Mouse (Mus musculus) cerebral cortex, adult 2 months (tissue): Measurements from ENCODE around the gene Gtf3c5.

Experiments used
- WGBS: fragments of 180-500 bp; shearing (Covaris S2); methylation state at CpG from one replicate; pipeline ENCODE4 v1.1.7; 2018; 5-methylcytosine and 5-hydroxymethylcytosine counted together

Gene Gtf3c5

DNA sequence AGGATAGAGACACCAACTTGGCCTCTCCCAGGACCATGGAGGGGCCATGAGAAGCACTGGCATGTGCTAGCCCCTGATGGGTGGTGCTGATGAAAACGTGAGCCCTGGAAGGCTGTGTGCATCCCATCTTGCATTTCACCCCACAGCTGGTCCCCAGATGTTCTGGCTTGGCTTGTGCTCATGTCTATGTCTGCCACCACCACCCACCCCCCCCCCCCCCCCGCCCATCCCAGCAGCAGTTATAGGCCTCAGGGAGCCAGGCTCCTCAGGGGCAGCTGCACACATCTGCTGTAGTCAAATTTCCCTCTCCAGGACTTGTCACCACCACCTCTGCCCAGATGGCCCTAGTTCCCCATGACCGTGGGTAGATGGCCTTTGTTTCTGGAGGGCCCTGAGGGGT lies 13.6 kb downstream of the Gtf3c5 start:
- 76% methylated on average over 3 of the region's 3 CpGs for WGBS

DNA sequence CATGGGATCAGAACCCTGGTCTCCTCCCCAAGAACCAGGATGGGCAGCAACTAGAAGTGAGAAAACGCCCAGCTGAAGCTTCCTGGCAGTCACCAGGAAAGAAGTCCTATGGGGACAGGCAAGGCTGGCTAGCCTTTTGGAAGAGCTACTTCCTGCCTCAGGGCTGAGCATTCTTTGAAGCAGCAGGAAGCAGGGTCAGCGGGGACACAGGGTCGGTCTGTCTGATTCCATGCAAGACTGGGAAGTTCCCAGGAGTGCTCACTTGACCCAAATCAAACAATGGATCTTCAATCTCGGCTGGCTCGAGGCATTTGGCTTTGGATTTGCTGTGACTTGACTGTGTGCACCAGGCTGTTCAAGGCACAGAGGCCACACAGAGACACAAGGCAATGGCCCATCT lies 17.0 kb downstream of the Gtf3c5 start:
- 50% methylated on average over 5 of the region's 5 CpGs for WGBS

DNA sequence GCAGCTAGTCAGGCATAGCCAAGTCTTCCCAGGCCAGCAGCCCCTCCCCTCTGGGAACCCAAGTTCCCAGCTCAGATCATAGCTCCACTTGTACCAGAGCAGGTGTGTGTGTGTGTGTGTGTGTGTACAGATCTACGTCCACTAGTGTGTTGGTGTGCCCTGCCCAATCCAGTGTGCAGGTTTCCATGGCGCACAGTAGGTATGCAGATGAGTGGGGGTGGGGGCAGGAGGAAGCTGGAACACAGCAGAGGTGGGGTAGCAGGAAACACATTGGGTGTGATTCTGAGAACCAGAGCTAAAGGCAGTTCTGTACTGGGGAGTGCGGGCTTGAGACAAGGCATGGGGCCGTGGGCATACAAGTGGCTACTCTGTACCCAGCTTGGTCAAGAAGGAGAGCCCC lies 19.2 kb downstream of the Gtf3c5 start:
- WGBS, result 96% methylated on average over 4 of the region's 4 CpGs

DNA sequence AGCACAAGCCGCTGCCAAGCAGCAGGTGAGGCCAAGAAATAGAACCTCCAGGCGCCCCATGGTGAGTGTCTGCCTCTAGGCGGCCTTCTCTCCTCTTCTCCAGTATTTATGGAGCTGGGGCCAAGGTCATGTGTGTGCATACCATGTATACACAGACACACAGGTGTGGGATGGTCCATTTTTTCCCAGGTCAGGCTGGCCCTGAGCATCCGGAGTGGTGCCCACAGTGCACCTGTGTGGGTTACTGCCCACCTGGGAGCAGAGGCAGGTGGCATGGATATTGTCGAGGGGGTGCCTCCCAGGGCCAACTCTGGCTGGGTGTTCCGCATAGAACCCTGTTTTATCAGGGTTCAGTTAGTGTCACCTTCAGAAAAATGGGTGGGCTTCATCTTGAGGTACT lies 20.2 kb downstream of the Gtf3c5 start, which contains the start of gene Cel:
Cel (minus strand) TSS at position 101 of the 400 bp plus-strand sequence.
- WGBS, result 86% methylated on average over 6 of the region's 6 CpGs

DNA sequence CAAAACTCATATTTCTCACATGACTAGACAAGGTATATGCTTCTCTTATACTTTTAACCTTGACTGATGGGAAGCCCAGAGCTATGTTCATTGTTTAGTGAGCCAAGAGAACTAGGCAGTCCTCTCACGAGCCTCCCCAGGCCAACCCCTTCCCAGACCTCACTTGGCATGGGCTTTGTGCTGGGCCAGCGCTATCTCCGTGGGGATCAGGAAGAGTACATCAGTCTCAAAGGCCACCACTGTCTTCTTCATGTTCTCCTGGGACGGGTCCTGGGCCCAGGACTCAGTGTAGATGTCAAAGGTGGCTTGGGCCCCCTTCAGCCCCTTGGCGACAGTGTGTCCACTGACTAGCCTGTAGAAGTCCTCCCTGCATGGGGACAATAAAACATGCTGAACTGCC lies 26.1 kb downstream of the Gtf3c5 start:
- WGBS, result 77% methylated on average over 5 of the region's 5 CpGs

DNA sequence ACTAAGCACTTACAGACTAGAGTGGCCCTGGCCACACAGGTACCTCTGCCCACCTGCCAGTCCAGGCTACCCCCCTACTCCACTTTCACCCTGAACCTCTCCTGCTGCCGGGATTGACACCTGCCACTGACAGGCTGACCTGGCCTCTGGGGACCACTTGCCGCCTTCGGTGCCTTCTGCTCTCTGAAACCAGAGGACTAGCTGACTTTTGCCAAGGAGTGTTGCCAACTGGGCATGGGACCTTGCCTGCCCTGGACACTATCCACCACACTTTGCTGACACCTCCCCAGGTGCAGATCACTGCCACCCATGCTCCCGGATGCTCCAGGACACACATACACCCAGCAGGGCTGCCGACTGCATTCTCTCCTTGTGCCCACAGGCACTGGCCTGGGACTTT lies 31.2 kb downstream of the Gtf3c5 start:
- WGBS, result 92% methylated on average over 5 of the region's 5 CpGs

DNA sequence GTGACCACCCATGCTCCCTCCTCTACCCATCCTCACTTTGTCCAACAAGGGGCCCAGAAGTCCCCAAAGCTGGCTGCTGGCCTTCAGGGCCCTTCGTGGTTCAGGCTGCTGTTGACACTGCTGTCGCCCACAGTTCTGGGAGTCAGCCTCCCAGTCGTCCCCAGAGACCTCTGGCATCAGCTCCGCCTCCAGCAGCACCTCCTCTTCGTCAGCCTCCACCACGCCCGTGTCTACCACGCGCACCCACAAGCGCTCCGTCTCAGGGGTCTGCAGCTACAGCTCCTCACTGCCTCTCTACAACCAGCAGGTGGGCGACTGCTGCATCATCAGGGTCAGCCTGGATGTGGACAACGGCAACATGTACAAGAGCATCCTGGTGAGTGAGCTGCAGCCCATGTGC lies 34.4 kb downstream of the Gtf3c5 start:
- 81% methylated on average over 13 of the region's 13 CpGs for WGBS

DNA sequence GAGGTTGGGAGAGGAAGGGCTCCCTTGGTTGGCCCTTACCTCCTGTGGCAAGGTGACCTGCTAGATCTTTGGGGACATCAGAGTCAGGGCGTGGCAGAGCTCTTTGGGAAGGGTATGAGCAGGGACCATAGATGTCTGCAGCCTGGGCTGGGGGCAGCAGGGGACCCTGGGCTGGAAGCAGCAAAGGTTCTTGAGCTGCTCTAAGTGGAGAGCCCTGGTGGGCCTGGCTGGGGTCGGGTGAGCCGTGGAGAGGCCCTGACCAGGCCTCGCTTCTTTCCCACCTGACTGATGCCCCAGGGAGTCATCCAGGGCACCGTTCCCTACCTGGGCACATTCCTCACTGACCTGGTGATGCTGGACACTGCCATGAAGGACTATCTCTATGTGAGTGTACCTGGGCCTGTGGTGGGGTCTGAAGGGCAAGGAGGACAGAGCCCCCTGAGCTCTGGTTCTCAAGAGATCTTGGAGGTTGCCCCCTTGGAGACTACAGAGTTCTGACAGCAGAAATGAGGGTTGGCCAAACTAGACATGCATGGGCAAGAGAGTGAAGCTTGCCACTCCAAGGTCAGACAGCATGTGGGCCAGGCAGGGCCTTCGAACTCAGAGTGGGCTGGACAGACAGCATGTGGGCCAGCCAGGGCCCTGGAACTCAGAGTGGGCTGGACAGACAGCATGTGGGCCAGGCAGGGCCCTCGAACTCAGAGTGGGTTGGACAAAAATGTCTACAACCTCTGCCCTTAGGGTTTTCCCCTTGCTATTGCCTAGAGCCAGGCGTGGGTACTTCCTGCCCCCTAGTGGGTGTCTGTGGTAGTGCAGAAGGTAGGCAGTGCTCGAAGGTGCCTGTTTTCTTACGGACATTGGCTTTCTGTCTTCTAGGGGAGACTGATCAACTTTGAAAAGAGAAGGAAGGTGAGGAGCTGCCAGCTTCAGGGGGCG lies 36.0 kb downstream of the Gtf3c5 start:
- WGBS, result 50% methylated on average over 11 of the region's 11 CpGs

DNA sequence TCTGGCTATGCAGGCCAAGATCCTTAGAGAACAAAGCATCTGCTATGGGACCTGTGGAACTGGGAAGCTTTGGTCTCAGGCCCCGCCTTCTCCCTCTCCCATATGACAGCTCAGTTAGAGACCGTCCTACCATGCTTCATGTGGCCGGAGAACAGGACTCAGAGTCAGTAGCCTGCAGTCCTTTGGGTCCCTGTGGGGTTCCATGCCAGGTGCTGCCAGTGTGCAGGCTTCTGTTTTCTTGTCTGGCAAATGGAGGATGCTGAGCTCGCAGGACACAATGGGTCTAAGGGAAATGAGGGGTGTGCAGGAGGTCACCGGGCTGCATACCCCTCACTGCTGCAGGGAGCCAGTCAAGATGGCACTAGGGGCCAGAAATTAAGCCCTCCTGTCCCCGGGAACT lies 37.0 kb downstream of the Gtf3c5 start:
- 68% methylated on average over 6 of the region's 6 CpGs for WGBS

DNA sequence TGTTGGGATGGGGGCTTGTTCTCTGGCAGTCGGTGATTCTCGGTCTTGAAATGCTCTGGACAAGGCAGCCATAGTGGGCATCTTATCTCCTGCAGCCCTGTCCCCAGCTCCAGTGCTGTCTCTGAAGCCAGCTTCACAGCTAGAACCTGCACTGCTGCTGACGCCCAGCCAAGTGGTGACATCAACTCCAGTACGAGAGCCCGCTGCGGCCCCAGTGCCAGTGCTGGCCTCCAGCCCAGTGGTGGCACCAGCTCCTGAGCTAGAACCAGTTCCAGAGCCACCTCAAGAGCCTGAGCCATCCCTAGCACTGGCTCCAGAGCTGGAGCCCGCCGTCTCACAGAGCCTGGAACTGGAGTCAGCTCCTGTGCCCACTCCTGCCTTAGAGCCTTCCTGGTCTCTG lies 39.7 kb downstream of the Gtf3c5 start:
- WGBS, result 46% methylated on average over 8 of the region's 8 CpGs

DNA sequence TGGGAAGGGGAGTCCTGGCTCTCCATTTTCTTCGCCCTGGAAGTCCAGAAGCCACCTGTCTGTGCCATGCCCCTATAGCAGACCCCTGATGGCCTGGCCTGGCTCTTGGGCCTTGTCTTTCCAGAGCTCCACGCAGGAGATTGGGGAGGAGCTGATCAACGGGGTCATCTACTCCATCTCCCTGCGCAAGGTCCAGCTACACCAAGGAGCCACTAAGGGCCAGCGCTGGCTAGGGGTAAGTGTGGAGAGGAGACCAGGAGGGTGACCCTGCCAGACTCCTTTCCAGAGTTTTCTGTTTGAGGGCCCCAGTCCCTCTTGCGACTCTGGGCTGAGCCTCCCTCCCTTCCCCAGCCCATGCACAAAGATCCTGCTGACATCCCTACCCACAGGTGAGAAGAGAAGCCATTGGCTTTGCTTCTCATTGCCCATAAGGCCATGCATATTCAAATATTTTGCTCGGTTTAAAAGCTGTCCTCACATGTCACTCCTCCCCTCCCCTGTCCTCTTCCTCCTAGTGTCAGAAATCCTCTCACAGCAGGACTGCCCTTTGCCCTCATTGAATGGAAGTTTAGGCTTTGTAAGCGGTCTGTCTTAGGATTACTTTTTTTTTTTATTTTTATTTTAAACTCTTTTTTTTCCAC lies 42.8 kb downstream of the Gtf3c5 start:
- WGBS, result 76% methylated on average over 8 of the region's 8 CpGs

DNA sequence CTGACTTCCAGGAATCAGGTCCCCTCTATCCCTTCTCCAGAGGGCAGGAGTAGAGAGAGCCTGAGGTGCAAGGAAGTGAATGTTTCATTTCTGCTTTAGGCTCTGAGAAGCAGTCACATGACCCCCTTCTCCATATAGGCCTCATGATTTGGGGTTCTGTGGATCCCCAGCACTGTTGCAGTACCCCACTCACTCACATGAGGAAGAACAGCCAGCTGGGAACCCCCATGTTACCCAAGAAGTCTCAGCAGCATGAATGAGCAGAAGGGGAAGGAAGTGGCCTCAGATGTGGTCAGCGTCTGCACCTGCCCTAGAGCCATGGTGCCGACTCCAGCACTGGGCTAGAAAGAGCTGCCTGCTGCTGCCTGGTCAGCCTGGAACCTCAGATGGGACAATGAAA lies 43.6 kb downstream of the Gtf3c5 start:
- 60% methylated on average over 2 of the region's 2 CpGs for WGBS

DNA sequence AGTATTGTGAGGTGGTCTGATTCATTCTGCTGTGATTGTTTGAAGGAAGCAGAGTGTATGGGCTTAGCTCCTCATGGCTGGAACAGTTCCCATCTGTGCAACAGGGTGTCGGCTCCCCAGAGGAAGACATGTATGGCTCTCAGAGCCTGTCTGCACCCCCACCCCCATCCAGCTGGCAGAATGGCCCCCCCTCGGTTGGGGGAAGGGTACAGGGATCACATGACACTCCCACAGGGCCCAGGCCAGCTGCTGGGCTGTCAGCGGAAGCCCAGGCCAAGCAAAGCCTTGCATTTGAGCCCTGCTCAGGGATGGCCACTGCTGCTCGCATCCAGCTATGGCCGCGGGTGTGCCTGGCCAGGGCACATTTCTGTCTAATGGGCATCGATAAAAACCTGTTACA lies 44.3 kb downstream of the Gtf3c5 start:
- 21% methylated on average over 7 of the region's 7 CpGs for WGBS

DNA sequence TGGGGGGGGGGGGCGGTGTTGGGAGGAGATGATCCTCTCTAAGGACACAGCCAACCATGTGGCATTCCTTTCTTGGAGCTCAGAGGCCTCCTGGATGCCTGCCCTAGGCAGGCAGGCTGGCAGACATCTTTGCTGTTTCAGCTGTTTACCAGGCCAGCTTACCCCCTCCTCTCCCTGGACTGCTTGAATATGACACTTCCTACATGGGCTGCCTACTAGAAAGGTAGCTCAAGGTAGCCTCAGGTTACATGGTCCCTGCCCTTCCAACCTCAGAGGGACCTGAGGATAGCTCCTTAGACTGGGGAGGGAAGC lies 44.8 kb downstream of the Gtf3c5 start:
- 0% methylated on average over 1 of the region's 1 CpGs for WGBS

DNA sequence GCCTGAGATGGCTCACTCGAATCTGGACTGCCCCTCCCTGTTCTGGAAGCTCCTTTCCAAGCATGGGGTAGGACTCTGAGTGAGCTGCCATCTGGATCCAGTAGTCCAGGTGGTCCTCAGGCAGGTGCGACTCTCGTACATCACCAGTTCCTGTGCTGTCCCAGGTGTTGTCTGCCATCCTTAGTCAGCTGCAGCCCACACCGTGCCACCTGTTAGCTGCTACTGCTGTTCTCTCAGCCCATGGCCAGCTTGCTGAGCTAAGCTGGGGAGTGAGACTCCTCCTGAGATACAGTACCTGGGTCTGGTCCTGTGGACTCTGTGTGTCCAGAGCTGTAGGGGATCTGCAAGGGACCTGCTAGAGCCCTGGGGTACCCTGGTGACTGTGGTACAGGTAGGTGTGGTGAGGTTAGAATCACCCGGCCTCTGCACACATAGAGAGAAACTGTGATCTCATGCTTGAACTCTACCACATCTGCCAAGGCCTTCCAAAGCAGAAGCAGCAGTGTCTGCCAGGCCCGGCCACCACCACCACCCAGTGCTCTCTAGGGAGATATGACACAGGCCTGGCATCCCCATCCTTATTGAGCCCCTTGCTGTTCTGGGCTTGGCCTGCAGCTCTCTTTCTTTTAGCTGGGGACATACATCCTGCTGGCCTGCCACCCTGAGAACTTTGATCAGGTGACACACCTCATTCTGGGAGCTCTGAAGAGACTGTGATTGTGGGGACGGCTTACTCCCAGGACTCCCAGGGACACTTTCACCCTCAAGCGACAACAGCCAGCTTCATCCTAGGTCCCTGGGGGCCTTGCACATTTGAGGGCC lies 45.3 kb downstream of the Gtf3c5 start:
- WGBS, result 43% methylated on average over 8 of the region's 8 CpGs

DNA sequence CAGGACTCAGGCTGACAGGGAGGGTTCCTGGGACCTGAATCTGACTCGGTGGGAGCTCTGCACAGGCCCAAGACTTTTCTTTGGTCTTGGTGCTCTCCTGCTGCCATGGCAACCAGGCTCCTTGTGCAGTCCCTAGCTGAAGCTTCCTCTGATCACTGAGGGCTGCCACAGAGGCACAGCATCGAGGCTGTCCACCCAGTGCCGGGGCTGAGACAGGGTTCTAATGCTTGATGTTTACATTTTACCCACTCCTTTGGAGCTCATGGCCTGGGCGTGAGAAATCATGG lies 46.0 kb downstream of the Gtf3c5 start:
- WGBS, result 30% methylated on average over 4 of the region's 4 CpGs

DNA sequence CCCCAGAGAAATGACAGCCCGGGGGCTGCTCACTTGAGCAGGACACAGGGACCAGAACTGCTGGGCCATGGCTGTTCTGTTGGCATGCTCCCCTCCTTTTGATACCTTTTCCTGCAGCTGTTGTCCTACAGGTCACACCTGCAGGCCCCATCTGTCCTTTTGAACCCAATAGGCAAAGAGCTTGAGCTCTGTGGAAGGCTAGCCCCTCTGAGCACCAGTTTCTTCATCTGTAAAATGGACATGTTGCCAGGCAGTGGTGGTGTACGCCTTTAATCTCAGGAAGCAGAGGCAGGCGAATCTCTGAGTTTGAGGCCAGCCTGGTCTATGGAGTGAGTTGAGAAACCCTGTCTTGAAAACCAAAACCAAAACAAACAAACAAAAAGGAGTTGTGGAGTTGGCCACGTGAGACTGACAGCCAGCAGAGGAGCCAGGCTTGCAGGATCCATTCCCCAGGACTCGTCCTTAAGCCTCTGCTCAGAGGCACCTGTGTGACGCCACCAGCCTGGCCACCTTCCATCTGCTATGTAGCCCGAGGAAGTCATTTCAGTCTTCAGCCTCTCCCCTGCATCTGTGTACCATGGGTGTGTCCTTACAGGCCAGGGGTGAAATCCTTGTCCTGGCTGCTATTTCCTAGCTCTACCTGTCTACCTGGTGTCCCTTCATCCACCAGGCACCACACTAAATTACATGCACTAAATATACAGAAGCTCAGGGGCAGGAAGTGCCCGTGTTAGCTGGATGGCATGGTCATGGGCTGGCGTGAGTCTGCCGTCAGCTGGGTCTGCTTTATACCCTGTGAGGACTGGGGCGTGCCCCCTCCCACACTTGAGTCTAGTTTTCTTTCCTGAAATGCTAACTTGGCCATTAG lies 46.6 kb downstream of the Gtf3c5 start:
- WGBS, result 53% methylated on average over 11 of the region's 11 CpGs

DNA sequence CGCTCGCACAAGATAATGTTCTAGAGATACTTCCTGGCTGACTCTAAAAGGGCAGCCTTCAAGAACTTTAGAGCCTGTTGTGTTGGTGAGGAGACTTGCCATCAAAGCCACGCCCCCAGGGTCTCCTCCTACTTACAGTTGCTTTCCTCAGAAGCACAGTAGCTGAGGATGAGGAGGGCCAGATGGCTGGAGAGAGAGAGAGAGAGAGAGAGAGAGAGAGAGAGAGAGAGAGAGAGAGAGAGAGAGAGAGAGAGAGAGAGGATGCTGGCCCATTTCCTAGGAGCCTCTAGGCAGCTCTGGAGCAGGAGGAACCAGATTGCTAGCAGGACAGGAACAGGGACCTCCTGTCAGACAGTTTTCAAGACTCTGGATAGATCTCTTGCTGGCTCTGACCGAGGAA lies 47.4 kb downstream of the Gtf3c5 start:
- 16% methylated on average over 4 of the region's 4 CpGs for WGBS

DNA sequence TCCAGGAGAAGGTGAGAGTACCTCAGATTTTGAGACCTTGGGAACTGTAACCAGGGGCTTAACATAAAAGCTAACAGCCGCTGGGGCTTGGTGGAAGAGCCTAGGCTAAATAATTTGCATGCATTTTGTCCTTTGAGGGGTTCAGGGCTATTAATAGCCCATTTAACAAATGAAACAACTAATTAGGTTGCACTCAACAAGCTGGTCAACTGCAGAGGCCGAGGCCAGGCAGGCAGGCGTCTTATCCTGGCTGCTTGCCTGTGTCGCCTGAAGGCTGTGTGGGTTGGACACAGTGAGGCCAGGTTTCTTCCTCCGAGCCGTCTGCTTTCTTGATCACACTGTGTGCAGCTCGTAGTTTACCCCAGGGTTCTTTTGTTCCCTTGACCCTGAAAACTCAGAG lies 47.9 kb downstream of the Gtf3c5 start:
- WGBS, result 8% methylated on average over 7 of the region's 7 CpGs

DNA sequence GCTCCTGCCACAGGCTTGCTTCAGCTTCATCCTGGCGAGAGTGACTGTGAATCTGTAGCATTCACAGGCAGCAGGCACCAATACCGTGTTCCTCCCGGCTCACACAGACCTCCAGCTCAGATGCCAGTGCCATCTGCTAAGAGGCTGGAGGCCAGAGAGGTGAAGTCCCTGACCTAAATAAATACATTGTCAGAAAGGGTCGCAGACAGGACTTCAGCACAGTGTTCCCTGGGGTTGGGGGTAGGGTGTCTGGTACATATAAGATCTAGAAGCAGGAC lies 48.3 kb downstream of the Gtf3c5 start:
- WGBS, result 13% methylated on average over 4 of the region's 4 CpGs

DNA sequence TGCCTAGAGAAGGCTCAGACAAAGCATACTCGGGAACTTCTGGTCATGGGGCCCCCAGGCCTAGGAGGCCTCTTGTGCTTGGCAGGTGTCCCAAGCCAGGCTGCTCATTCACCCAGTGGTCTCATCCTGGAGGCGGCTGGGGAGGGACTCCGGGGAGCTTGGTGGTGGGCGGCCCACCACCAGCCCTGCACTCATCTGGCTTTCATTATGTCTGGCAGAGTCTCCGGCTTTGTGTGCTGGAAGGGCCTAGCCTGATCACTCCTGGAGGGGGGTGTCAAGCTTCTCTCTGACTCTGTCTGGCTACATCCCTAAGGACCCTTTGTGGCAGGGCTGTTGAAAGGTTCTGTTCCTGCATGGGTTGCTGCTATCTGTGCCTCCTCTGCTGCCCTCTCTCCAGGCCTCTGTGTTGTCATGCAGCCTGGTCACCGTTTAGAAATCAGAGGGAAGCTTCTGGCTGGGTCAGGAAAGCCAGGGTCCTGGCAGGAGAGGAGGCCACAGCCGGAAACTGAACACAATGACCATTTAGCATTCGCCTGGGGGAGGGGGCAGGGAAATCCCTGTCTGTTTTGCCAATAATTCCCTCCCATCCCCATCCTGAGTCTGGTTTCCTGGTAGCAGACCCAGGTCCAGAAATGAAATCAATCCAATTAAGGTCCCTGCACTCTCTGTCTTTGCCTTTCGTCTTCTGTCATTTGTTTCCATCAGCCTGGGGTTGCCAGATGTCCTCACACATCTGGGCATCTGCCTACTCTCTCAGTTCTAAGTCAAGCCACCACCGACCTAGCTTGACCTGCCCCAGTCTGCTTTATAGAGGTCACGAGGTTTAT lies 48.9 kb downstream of the Gtf3c5 start:
- WGBS, result 7% methylated on average over 11 of the region's 11 CpGs
